Mouse (Mus musculus) E14TG2a.4 (cell line): ENCODE data around the gene Tbc1d22a.

ENCODE experiments used
- CTCF ChIP-seq: conservative IDR thresholded peaks from 2 replicates; pipeline ENCODE4 v1.5.1; 2014; ENCODE audit warnings: low read length
- NANOG ChIP-seq: IDR thresholded peaks from 2 replicates; pipeline ENCODE4 v1.6.1; 2014; ENCODE audit warnings: borderline replicate concordance, low read length, mixed read lengths
- POU5F1 ChIP-seq: IDR thresholded peaks from 2 replicates; pipeline ENCODE4 v1.6.1; 2014; ENCODE audit warnings: low read length, borderline replicate concordance

DNA sequence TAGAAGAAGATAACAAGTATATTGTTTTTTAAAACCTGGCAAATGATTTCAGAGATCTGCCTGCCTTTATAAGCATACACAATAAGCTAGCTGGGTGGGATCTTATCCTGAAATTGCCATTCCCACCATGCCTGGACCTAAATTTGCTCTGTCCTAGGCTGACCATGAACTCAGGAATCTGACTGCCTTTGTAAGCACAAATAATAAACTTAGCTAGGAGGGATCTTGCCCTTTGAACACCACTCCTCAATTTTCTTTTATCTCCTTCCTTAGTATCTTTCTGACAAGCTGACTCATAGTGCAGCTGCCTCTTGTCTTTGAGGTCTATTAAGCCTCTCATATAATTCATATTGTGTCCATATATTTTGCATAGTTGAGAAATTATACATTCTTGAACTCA is 253.8 kb downstream of the Tbc1d22a start:
- TF ChIP-seq CTCF (no peak), NANOG (no peak), POU5F1 (no peak)
